Mouse (Mus musculus): ENCODE results near the gene Igfn1. TPM values are rescaled to one million over a fixed set of nuclear protein-coding genes. Genes with fewer than 3 reads are reported as not detected.

Gene Igfn1
- polyA plus RNA-seq, 1 experiment from 2014 or later, result not detected

DNA sequence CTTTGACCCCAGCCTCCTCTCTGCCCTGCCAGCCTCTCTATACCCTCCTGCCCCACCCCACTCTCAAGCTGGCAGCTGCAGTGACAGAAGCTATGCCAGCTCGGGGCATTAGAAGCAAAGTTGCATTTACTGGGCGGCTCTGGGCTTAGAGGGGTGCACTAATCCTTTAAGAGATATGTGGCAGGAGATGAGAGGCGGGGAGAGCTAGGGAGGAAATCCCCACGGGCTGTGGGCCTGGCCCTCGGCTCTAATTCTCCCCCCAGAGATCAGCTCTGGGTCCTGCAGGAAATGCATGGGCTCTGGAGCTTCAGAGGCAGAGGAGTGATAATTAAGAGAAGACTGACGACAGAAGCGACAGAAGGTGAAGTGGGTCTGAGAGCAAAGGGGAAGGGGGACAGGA is 26.8 kb upstream of the Igfn1 start:
- no peak for ATAC-seq
- Histone ChIP-seq H3K27me3 (replicated peaks) (no peaks in the 10 kb centered on the region), H3K4me3 (no peak overlapping the region), H3K36me3 (peaks cover 80% of the 10 kb centered on the region), H3K9ac (no peak overlapping the region), H3K9me3 (replicated peaks) (no peaks in the 10 kb centered on the region), H3K4me2 (no peak overlapping the region), H3K27ac (no peak overlapping the region), H3K4me1 (0 out of 2 replicates have a peak, but pooled peaks cover 10% of the 10 kb centered on the region)
- 66% methylated on average over 7 of the region's 7 CpGs for WGBS (ENCODE audit: insufficient replicate concordance)

DNA sequence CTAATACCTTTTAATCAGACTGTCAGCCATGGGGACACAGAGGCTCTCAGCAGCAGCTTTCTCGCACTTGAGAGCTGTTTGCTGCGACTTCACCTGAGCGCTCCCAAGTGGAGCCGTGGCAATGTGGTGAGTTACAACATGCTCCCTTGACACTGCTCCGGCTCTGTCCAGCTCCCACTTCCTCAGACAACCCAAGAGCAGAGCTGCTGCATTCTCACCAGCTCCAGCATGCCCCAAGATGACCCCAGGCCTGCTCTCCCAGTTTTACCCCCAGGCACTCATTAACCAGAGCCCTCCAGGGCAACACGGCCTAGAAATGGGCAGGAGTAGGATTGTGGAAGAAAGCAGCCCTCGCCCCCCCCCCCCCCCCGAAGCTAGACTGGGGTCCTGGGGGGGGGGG is 25.6 kb upstream of the Igfn1 start:
- no peak for ATAC-seq
- WGBS (ENCODE audit: insufficient replicate concordance), result 91% methylated on average over 7 of the region's 8 CpGs
- Histone ChIP-seq H3K27ac (no peak overlapping the region), H3K9me3 (replicated peaks) (no peaks in the 10 kb centered on the region), H3K27me3 (replicated peaks) (no peaks in the 10 kb centered on the region), H3K9ac (no peak overlapping the region), H3K4me1 (0 out of 2 replicates have a peak, but pooled peaks cover 10% of the 10 kb centered on the region), H3K4me2 (no peak overlapping the region), H3K36me3 (peaks cover 93% of the 10 kb centered on the region), H3K4me3 (no peak overlapping the region)

DNA sequence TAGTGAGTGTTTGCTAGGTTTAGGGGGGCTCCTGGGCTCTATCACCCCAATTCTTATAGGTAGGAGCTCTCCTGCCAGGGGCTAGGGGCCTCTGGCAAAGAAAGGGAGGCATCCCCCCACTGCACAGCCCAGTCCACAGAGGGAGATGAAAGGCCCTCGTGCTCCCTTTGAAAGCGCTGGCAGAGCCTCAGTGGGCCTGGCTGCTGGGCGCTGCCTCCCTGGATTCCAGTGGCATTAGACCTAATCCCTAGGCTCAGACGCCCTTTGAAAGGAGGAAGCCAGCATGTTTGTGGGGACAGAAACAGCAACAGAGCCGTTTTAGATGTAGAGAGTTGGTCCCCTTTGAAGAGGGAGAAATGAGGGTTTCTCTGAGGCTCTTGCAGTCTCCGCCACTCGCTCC is 24.1 kb upstream of the Igfn1 start:
- Histone ChIP-seq H3K9me3 (replicated peaks) (no peaks in the 10 kb centered on the region), H3K4me3 (no peak overlapping the region), H3K9ac (no peak overlapping the region), H3K4me1 (0 out of 2 replicates have a peak, but pooled peaks cover 10% of the 10 kb centered on the region), H3K27ac (no peak overlapping the region), H3K36me3 (peaks cover 100% of the 10 kb centered on the region), H3K4me2 (no peak overlapping the region), H3K27me3 (replicated peaks) (no peaks in the 10 kb centered on the region)
- 82% methylated on average over 7 of the region's 7 CpGs for WGBS (ENCODE audit: insufficient replicate concordance)
- ATAC-seq, result no peak

DNA sequence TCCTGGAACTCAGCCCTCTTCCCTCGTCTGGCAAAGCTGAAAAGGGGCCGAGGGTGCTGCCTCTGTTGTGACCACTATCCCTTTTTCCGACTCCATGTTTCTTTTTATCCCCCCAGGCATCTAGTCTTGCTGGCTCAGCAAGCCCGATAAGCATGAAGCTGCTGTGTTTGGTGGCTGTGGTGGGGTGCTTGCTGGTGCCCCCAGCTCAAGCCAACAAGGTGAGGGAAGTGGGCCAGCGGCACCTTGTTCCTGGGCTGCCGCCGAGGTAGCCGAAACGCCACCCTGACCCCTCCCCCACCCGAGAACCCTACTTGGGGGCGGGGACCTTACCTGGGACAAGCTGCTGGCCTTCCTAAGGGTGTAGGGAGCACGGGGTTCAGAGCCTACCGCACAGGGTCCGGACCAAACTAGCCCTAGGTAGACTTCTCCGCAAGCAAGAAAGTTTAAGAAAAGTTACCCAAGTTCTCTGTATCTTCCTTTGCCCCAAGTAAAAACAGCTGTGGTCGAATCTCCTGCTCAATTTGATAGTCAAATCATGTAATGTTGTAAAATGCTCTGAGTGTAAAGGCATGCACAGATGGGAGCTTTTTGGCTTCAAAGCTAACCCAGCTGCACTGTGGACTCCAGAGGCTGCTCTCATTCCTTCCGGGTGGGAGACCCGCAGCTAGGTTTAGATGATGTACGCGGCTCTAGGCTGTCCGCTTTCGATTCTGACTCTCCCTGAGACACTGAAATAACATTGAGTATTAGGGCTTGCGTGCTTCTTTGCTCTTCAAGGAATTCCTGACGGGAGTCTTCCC is 12.4 kb upstream of the Igfn1 start:
- 11% methylated on average over 24 of the region's 24 CpGs for WGBS (ENCODE audit: insufficient replicate concordance)
- Histone ChIP-seq H3K4me1 (peaks cover 57% of the 10 kb centered on the region), H3K4me3 (peak overlapping the region; percentile 96), H3K27ac (peak overlapping the region; percentile 91), H3K9me3 (replicated peaks) (no peaks in the 10 kb centered on the region), H3K4me2 (peak overlapping the region; percentile 91), H3K9ac (peak overlapping the region; percentile 94), H3K36me3 (peaks cover 44% of the 10 kb centered on the region), H3K27me3 (replicated peaks) (no peaks in the 10 kb centered on the region)
- ATAC-seq, result peak; percentile 36

DNA sequence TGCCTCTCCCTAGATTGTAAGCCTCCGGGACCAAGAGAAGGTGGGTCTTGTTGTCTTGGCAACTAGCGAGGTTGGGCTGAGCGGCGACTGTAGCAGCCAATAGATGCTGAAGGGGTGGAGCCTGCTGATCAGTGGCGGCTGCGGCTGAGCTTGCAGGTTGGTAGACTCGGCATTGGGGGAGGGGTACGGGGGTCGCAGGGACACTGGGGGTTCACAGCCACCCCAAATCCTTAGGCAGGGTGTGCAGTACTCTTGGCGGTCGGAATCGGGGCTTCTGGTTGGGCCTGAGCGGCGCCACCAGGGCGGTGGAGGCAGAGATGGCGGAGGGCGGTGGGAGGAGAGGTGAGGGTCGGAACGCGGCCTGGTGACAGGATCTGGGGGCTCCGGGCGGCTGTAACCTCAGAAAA is 11.8 kb upstream of the Igfn1 start:
- Histone ChIP-seq H3K9ac (peak overlapping the region; percentile 94), H3K27ac (peak overlapping the region; percentile 94), H3K36me3 (peaks cover 37% of the 10 kb centered on the region), H3K27me3 (replicated peaks) (no peaks in the 10 kb centered on the region), H3K4me3 (peak overlapping the region; percentile 96), H3K9me3 (replicated peaks) (no peaks in the 10 kb centered on the region), H3K4me2 (peak overlapping the region; percentile 91), H3K4me1 (peaks cover 63% of the 10 kb centered on the region)
- under 1% methylated on average over 22 of the region's 22 CpGs for WGBS (ENCODE audit: insufficient replicate concordance)
- ATAC-seq, result peak; percentile 81

DNA sequence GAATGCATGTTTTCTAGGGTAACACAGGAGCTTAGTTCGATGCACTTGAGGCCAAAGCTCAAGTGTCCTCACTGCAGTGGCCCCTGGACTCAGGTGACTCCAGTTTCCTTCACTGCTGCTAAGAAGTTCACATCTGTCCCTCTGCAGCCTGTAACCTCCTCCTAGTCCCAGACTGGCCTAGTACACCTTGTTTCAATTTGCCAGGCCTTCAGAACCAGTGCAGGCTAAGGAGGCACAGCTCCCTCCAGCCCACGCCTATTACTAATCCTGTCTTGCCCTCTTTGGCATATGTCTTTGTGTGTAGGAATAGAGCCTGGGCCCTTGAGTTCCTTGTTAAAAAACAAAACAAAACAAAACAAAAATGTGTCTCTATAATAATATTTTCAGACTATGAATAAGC is 11.2 kb upstream of the Igfn1 start:
- Histone ChIP-seq H3K4me1 (peaks cover 67% of the 10 kb centered on the region), H3K9ac (peak overlapping the region; percentile 94), H3K4me3 (peak overlapping the region; percentile 96), H3K4me2 (peak overlapping the region; percentile 91), H3K27ac (peak overlapping the region; percentile 94), H3K27me3 (replicated peaks) (no peaks in the 10 kb centered on the region), H3K9me3 (replicated peaks) (no peaks in the 10 kb centered on the region), H3K36me3 (peaks cover 31% of the 10 kb centered on the region)
- no peak for ATAC-seq
- 80% methylated on average over 2 of the region's 2 CpGs for WGBS (ENCODE audit: insufficient replicate concordance)

DNA sequence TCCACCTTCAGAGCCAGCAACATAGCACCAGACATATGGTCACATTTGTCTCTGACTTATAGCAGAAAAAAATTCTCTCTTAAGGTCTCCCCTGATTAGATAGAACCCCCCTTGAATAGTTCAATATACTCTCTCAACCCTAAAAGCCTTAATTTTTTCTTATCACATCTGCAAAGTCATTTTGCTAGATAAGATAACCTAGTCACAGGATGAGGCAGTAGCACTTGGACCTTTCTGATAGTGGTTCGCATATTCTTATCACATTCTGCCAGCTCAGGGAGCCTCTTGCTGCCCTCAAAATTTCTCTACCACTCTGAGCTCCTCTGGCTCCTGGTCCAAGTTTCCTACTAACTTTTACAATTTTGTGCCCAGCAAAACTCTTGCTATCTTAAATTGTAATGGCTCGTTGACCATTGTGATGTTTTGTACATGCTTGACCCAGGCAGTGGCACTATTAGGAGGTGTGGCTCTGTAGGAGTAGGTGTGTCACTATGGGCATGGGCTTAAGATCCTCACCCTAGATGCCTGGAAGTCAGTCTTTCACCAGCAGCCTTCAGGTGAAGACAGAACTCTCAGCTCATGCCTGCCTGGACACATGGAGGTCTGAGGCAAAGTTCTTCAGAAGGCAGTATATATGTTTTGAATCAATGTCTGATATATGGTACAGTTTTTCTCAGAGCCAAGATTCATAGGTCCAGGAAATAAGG is 8.8 kb upstream of the Igfn1 start:
- Histone ChIP-seq H3K27ac (peak overlapping the region; percentile 94), H3K27me3 (replicated peaks) (no peaks in the 10 kb centered on the region), H3K4me2 (peak overlapping the region; percentile 63), H3K4me3 (no peak overlapping the region; the same call in 1 of the 2 replicates), H3K9me3 (replicated peaks) (peaks cover 5% of the 10 kb centered on the region; the same call in 1 of the 2 replicates), H3K9ac (peak overlapping the region; percentile 60), H3K4me1 (peaks cover 81% of the 10 kb centered on the region), H3K36me3 (peaks cover 10% of the 10 kb centered on the region)
- WGBS (ENCODE audit: insufficient replicate concordance), result 13% methylated on average over 2 of the region's 2 CpGs
- ATAC-seq, result peak; percentile 83

DNA sequence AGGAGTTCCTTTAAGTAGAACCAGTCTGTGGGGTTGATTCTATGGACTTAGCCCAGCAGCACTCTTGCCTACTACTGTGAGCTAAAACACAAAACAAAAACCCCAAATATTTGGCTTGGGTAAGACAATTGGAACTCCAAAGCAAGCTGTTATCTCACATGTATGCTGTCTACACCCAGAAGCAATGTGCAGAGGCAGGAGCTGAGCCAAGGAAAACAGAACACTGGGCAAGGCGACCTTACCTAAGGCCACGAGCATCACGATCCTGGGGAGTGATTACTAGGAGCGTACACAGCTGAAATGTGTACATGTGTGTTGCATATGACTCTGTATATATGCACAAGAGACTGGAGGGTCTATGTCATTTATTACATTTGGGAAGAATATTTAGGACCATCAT is 7.4 kb upstream of the Igfn1 start:
- H3K9ac ChIP-seq, result peak overlapping the region; percentile 46
- peaks cover 5% of the 10 kb centered on the region; the same call in 1 of the 2 replicates for H3K9me3 ChIP-seq (replicated peaks)
- peak overlapping the region; percentile 94 for H3K27ac ChIP-seq
- H3K4me1 ChIP-seq, result peaks cover 77% of the 10 kb centered on the region
- ATAC-seq, result no peak
- no peaks in the 10 kb centered on the region for H3K27me3 ChIP-seq (replicated peaks)
- 61% methylated on average over 4 of the region's 4 CpGs for WGBS (ENCODE audit: insufficient replicate concordance)
- no peaks in the 10 kb centered on the region for H3K36me3 ChIP-seq
- peak overlapping the region; percentile 63; the same call in 1 of the 2 replicates for H3K4me2 ChIP-seq
- no peak overlapping the region for H3K4me3 ChIP-seq

DNA sequence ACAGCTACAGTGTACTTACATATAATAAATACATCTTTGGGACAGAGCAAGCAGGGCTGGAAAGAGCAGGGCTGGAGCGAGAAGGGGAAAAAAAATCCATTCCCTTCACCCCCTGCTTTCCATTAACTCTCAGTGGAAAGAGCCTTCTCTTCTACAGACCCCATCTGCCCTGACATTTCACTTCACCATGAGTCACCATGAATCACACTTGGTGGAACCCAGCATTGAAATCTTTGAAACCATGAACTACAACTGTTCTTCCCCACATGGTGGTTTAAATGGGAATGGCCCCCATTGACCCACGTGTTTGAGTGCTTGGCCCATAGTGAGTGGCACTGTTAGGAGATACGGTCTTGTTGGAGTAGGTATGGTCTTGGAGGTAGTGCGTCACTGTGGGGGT is 4.1 kb upstream of the Igfn1 start:
- H3K9me3 ChIP-seq (replicated peaks), result peaks cover 5% of the 10 kb centered on the region; the same call in 1 of the 2 replicates
- H3K4me1 ChIP-seq, result peaks cover 69% of the 10 kb centered on the region
- ATAC-seq, result no peak
- H3K4me3 ChIP-seq, result no peak overlapping the region
- H3K36me3 ChIP-seq, result no peaks in the 10 kb centered on the region
- peaks cover 24% of the 10 kb centered on the region for H3K27me3 ChIP-seq (replicated peaks)
- H3K27ac ChIP-seq, result no peak overlapping the region
- no peak overlapping the region for H3K9ac ChIP-seq
- WGBS (ENCODE audit: insufficient replicate concordance), result 86% methylated on average over 4 of the region's 4 CpGs
- H3K4me2 ChIP-seq, result no peak overlapping the region

DNA sequence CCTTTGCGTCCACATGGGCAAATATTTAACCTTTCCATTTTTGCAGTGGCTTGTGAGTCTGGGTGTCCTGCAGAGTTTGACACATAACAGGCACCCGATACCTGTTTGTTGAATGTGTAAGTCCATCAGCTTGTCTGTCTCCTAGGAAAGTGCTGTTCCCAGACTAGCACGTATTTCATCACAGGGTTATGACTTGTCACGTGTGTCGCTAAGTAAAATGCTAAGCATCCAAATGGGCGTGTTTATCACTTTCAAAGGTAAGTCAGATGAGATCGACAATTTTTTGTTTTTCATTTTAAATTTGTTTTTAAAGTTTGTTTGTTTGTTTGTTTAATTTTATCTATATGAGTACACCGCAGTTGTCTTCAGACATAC is 2.0 kb upstream of the Igfn1 start:
- Histone ChIP-seq H3K27ac (peak overlapping the region; percentile 70), H3K9ac (peak overlapping the region; percentile 33; the same call in 1 of the 2 replicates)
- 20% methylated on average over 8 of the region's 8 CpGs for WGBS (ENCODE audit: insufficient replicate concordance)

DNA sequence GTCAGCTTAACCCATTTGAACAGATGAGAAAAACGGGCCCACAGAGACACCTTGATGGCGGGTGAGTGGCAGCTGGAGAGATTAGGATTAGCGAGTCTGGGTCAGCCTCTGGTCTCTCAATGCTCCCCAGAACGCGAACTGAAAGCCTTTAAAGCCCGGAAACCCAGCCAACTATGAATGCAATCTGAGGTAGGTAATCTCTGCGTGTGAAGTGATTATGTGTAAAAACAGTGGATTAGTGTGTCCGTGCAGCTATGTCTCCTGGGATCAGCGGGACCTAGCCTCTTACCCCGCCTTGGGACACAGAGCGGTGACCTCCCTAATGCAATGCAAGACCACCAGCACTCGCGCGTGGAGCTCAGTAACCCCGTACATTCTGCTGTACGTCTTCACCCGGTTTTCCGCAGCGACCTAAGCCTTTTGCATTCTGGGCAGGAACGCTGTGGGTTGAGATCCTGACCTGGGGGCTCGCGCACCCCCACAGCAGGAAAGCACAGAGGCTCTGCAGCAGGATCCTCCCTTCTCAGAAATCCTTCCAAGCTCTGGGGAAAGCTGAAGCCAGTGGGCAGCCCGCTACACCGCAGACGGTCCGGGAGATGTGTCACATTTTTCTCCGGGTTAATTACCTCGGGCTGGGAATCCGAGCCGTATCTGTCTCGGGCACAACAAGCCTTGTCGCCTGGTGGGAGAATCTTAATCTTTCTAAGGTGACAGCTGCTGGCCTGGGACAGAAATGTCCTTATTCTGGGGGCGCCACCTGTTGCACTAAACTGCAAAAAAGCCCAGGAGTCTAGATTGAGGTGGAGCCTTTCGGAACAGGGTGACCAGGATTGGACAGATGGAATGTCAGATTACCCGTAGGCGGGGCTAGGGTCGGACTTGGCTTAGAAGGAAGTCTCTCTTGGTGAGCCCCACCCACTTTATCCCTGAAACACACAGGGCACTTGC is 1.3 kb upstream of the Igfn1 start, which contains the start of gene Tmem9:
TSS of gene Tmem9 (plus strand) at position 940 of the 948 bp plus-strand sequence.
- Histone ChIP-seq H3K9me3 (replicated peaks) (peaks cover 5% of the 10 kb centered on the region; the same call in 1 of the 2 replicates), H3K4me1 (peaks cover 45% of the 10 kb centered on the region), H3K9ac (peak within 1 kb of the TSS; percentile 70), H3K4me2 (peak within 1 kb of the TSS; percentile 97), H3K4me3 (peak within 1 kb of the TSS; percentile 56), H3K27ac (peak within 1 kb of the TSS; percentile 70), H3K36me3 (no peaks in the 10 kb centered on the region), H3K27me3 (replicated peaks) (peaks cover 39% of the 10 kb centered on the region)
- WGBS (ENCODE audit: insufficient replicate concordance), result 4% methylated on average over 37 of the region's 37 CpGs
- peak; percentile 97 for ATAC-seq

More for the DNA sequence above, 2.0 kb upstream of the Igfn1 start:
- Histone ChIP-seq H3K27me3 (replicated peaks) (peaks cover 33% of the 10 kb centered on the region), H3K36me3 (no peaks in the 10 kb centered on the region), H3K4me1 (peaks cover 50% of the 10 kb centered on the region), H3K4me2 (peak overlapping the region; percentile 97), H3K4me3 (peak overlapping the region; percentile 56), H3K9me3 (replicated peaks) (peaks cover 5% of the 10 kb centered on the region; the same call in 1 of the 2 replicates)
- ATAC-seq, result peak; percentile 65
